Mouse (Mus musculus) liver, adult 2 months (tissue): ENCODE results near the gene Xpr1. TPM values are rescaled to one million over a fixed set of nuclear protein-coding genes. Genes with fewer than 3 reads are reported as not detected.

Experiments used
- DNase-seq: peaks from one replicate; pipeline ENCODE4 v3.0.0-alpha.2; 2011; ENCODE audit warnings: low read depth, low spot score; ENCODE audit errors: extremely low read depth
- H3K27ac ChIP-seq: fragments of 200-500 bp; replicated peaks from 2 replicates; pipeline ENCODE4 v1.5.1; 2012; ENCODE audit warnings: low read depth, mild to moderate bottlenecking, control low read depth, inconsistent platforms, low read length; ENCODE audit not compliant: insufficient read depth
- H3K27me3 ChIP-seq: fragments of 200-500 bp; 2 replicates; pipeline ENCODE4 v1.6.1; 2012; ENCODE audit warnings: mild to moderate bottlenecking, moderate library complexity, low read length, inconsistent platforms; ENCODE audit not compliant: control insufficient read depth, insufficient read depth
- H3K36me3 ChIP-seq: fragments of 200-500 bp; 2 replicates; pipeline ENCODE4 v1.6.1; 2012; ENCODE audit warnings: low read length, inconsistent platforms; ENCODE audit not compliant: control insufficient read depth, insufficient read depth
- H3K4me1 ChIP-seq: fragments of 200-500 bp; 2 replicates; pipeline ENCODE4 v1.6.1; 2011; ENCODE audit warnings: low read length; ENCODE audit not compliant: control insufficient read depth, insufficient read depth
- H3K4me3 ChIP-seq: fragments of 200-500 bp; 2 replicates; pipeline ENCODE4 v1.5.1; 2011; ENCODE audit warnings: low read depth, mild to moderate bottlenecking, control low read depth, low read length, moderate library complexity; ENCODE audit not compliant: insufficient read depth
- H3K79me2 ChIP-seq: fragments of 200-500 bp; 2 replicates; pipeline ENCODE4 v1.6.1; 2012; ENCODE audit warnings: inconsistent platforms, mild to moderate bottlenecking, low read length, moderate library complexity; ENCODE audit not compliant: control insufficient read depth, insufficient read depth
- H3K9ac ChIP-seq: fragments of 200-500 bp; 2 replicates; pipeline ENCODE4 v1.6.1; 2012; ENCODE audit warnings: low read depth, mild to moderate bottlenecking, control low read depth, inconsistent platforms, low read length
- CTCF ChIP-seq: fragments of 200-500 bp; IDR thresholded peaks from 2 replicates; pipeline ENCODE4 v1.5.1; 2011; ENCODE audit warnings: low read depth, low read length, control low read depth
- POLR2A ChIP-seq: fragments of 200-500 bp; IDR thresholded peaks from 2 replicates; pipeline ENCODE4 v1.6.1; 2011; ENCODE audit warnings: low read length, control low read depth; ENCODE audit not compliant: insufficient read depth; ENCODE audit errors: extremely low read depth
- WGBS: fragments of 180-500 bp; shearing (Covaris S2); methylation state at CpG from one replicate; pipeline ENCODE4 v1.1.7; 2018; 5-methylcytosine and 5-hydroxymethylcytosine counted together
- polyA plus RNA-seq: library from polyadenylated mRNA; depleted of rRNA; stranded (reverse); fragments of >200 nt; gene quantifications from 2 replicates; pipeline ENCODE4 v1.2.3, GENCODE M21; 2012
- total RNA-seq: library from RNA; depleted of rRNA; stranded (reverse); fragments of >200 nt; gene quantifications from 2 replicates; pipeline ENCODE4 v1.2.3, GENCODE M21; 2014

The Xpr1 gene
- total and polyA plus RNA-seq, 2 experiments = 5.4 to 17.1 TPM

- no peak overlapping the region for H3K9ac ChIP-seq
- no peak overlapping the region for H3K4me3 ChIP-seq
- peaks cover 2% of the 10 kb centered on the region; the same call in 1 of the 2 replicates for H3K4me1 ChIP-seq
- H3K27ac ChIP-seq = no peak overlapping the region
- no peaks in the 10 kb centered on the region for H3K27me3 ChIP-seq
- H3K36me3 ChIP-seq = no peaks in the 10 kb centered on the region
- no peaks in the 10 kb centered on the region; the same call in 1 of the 2 replicates for H3K79me2 ChIP-seq
- TF ChIP-seq CTCF = no peak
- TF ChIP-seq POLR2A = no peak
- WGBS = 88% methylated on average over 2 of the region's 2 CpGs
- no peak for DNase-seq
These were observed 73.2 kb downstream of the Xpr1 start for GRCm38 (mm10) chr1:155344019-155344418.

GRCm38 (mm10) chr1:155339622-155340021, 77.6 kb downstream of the Xpr1 start:
- Histone ChIP-seq H3K36me3 (no peaks in the 10 kb centered on the region), H3K27me3 (no peaks in the 10 kb centered on the region), H3K79me2 (no peaks in the 10 kb centered on the region), H3K4me3 (no peak overlapping the region), H3K27ac (no peak overlapping the region), H3K4me1 (peaks cover 2% of the 10 kb centered on the region; the same call in 1 of the 2 replicates), H3K9ac (no peak overlapping the region)
- 99% methylated on average over 2 of the region's 2 CpGs for WGBS
- DNase-seq = no peak
- TF ChIP-seq POLR2A (no peak), CTCF (no peak)

- WGBS = 95% methylated on average over 4 of the region's 4 CpGs
- TF ChIP-seq POLR2A (no peak), CTCF (no peak)
- Histone ChIP-seq H3K36me3 (peaks cover 2% of the 10 kb centered on the region; the same call in 1 of the 2 replicates), H3K4me1 (no peaks in the 10 kb centered on the region), H3K79me2 (no peaks in the 10 kb centered on the region), H3K9ac (no peak overlapping the region), H3K4me3 (no peak overlapping the region), H3K27ac (no peak overlapping the region), H3K27me3 (no peaks in the 10 kb centered on the region)
- no peak for DNase-seq
These were observed 79.9 kb downstream of the Xpr1 start for GRCm38 (mm10) chr1:155337315-155337714.

GRCm38 (mm10) chr1:155335963-155336362, 81.3 kb downstream of the Xpr1 start:
- no peaks in the 10 kb centered on the region for H3K79me2 ChIP-seq
- no peak for DNase-seq
- no peak overlapping the region for H3K4me3 ChIP-seq
- H3K4me1 ChIP-seq = no peaks in the 10 kb centered on the region
- H3K36me3 ChIP-seq = peaks cover 5% of the 10 kb centered on the region; the same call in 1 of the 2 replicates
- no peak overlapping the region for H3K27ac ChIP-seq
- H3K27me3 ChIP-seq = no peaks in the 10 kb centered on the region
- H3K9ac ChIP-seq = no peak overlapping the region
- TF ChIP-seq POLR2A (no peak), CTCF (no peak)
- 85% methylated on average over 6 of the region's 6 CpGs for WGBS

- Histone ChIP-seq H3K4me3 (no peak overlapping the region), H3K4me1 (peaks cover 3% of the 10 kb centered on the region; the same call in 1 of the 2 replicates), H3K27ac (no peak overlapping the region), H3K36me3 (peaks cover 3% of the 10 kb centered on the region; the same call in 1 of the 2 replicates), H3K79me2 (no peaks in the 10 kb centered on the region), H3K9ac (no peak overlapping the region), H3K27me3 (no peaks in the 10 kb centered on the region)
- 73% methylated on average over 1 of the region's 1 CpGs for WGBS
- no peak for DNase-seq
- no peak for TF ChIP-seq CTCF
- TF ChIP-seq POLR2A = no peak
These were observed 95.0 kb downstream of the Xpr1 start for GRCm38 (mm10) chr1:155322183-155322582.

- no peak for DNase-seq
- Histone ChIP-seq H3K4me1 (peaks cover 3% of the 10 kb centered on the region; the same call in 1 of the 2 replicates), H3K27me3 (no peaks in the 10 kb centered on the region), H3K36me3 (peaks cover 3% of the 10 kb centered on the region; the same call in 1 of the 2 replicates), H3K79me2 (no peaks in the 10 kb centered on the region), H3K9ac (no peak overlapping the region), H3K4me3 (no peak overlapping the region), H3K27ac (no peak overlapping the region)
- TF ChIP-seq CTCF (no peak), POLR2A (no peak)
- 81% methylated on average over 7 of the region's 7 CpGs for WGBS
These were observed 97.0 kb downstream of the Xpr1 start for GRCm38 (mm10) chr1:155320091-155320833.
